Mouse (Mus musculus) frontal cortex, postnatal 10 days (tissue): ENCODE measurements around the gene Enam.
A peak's percentile ranks its signal among the peaks of the same experiment; 100 is the strongest.
"Not testable (repeated sequence)": the region's sequence is repeated elsewhere in the genome, so short reads cannot be mapped to it uniquely, and the experiment has no call there.

ENCODE experiments used
- DNase-seq, 2 experiments: peaks; one replicate each; pipeline ENCODE4 v3.0.0; 2022; ENCODE audit warnings: low spot score in 2 of 2, mixed read lengths in 1 of 2

Gene Enam

GRCm38 (mm10) chr5:88487675-88488074 lies at the start of gene Enam:
Enam (plus strand) TSS chr5:88487975.
- no peak for DNase-seq

GRCm38 (mm10) chr5:88455691-88456090 lies 32.1 kb upstream of the Enam start, which contains the start of gene Ambn:
Ambn (plus strand) TSS chr5:88455991.
- DNase-seq, result no peak

- DNase-seq, result no peak
Observed at GRCm38 (mm10) chr5:88467471-88467870, 20.3 kb upstream of the Enam start.

- no peak for DNase-seq
Observed at GRCm38 (mm10) chr5:88468807-88469704, 18.7 kb upstream of the Enam start.

GRCm38 (mm10) chr5:88489004-88489403 lies 1.2 kb downstream of the Enam start:
- no peak for DNase-seq

GRCm38 (mm10) chr5:88491111-88491510 lies 3.3 kb downstream of the Enam start:
- no peak for DNase-seq

GRCm38 (mm10) chr5:88499781-88500180 lies 12.0 kb downstream of the Enam start:
- no peak for DNase-seq

GRCm38 (mm10) chr5:88508555-88508954 lies 20.8 kb downstream of the Enam start:
- DNase-seq, result no peak

- DNase-seq, result no peak
Observed at GRCm38 (mm10) chr5:88508990-88509389, 21.2 kb downstream of the Enam start.

- DNase-seq, result no peak
Observed at GRCm38 (mm10) chr5:88519232-88519631, 31.5 kb downstream of the Enam start.

- no peak for DNase-seq
Observed at GRCm38 (mm10) chr5:88527657-88528056, 39.9 kb downstream of the Enam start, which contains the start of gene Jchain. Jchain (minus strand) TSS chr5:88527891.

- no peak for DNase-seq
Observed at GRCm38 (mm10) chr5:88530908-88531307, 43.1 kb downstream of the Enam start.

- no peak for DNase-seq
Observed at GRCm38 (mm10) chr5:88534697-88535096, 46.9 kb downstream of the Enam start.

- DNase-seq, result no peak
Observed at GRCm38 (mm10) chr5:88540845-88541244, 53.1 kb downstream of the Enam start.

- peak in 1 of 2 experiments; percentile 29 for DNase-seq
Observed at GRCm38 (mm10) chr5:88542651-88543282, 55.0 kb downstream of the Enam start.

GRCm38 (mm10) chr5:88544411-88544810 lies 56.6 kb downstream of the Enam start:
- not testable (repeated sequence) for DNase-seq

- DNase-seq, result no peak
Observed at GRCm38 (mm10) chr5:88545536-88545935, 57.8 kb downstream of the Enam start.

GRCm38 (mm10) chr5:88553271-88554085 lies 65.7 kb downstream of the Enam start:
- DNase-seq, result no peak

GRCm38 (mm10) chr5:88554086-88554886 lies 66.5 kb downstream of the Enam start, which contains the start of gene Utp3:
Utp3 (plus strand) TSS chr5:88554462.
- peak; percentile 87 to 93 for DNase-seq
